Mouse (Mus musculus): ENCODE data around the gene Gm20903.
"Not testable (repeated sequence)": the region's sequence is repeated elsewhere in the genome, so short reads cannot be mapped to it uniquely, and the experiment has no call there.

Gene Gm20903

DNA sequence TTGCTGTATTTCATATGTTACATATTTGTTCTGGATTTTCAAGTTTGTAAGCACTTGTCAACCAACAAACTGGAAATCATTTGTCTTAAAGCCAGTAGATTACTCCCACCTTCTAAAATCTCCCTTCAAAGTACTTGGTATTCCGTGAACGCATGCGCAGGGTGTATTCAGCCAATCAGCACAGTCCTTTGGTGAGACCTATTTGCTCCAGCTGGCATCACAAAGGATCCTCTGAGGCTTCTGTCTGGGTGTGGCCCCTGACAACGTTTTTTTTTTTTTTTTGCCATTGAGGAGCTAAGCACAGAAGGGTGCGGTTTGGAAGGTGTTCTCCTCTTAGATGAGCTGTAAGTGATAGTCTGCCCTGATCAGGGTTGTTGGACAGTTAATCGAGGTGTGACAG lies at the start of gene Gm20903:
Gene Gm20903, plus strand, starts transcription at position 301 of the 400 bp plus-strand sequence.
- not testable (repeated sequence) for DNase-seq
